In genomic region chr12:3669971-3670381, GRCm38 (mm10) we compare ENCODE assay signal across 22 mouse cellular contexts.
DNase-seq lines count a peak whose midpoint lies in the region; ATAC-seq and TF ChIP-seq lines count a peak whose summit lies in the region.
"Had no signal": no experiment of that assay in that cellular context is flagged by ENCODE, and none has a peak within 500 bp of the region (broad histone marks: within the 10 kb centered on the region; RNA-seq: fewer than 3 reads in every experiment).

No protein-coding gene starts in this region.

- H3K4me1 ChIP-seq in lung, postnatal 0 days (ENCODE audit: insufficient read depth, low read depth, low read length): no peaks in the 10 kb centered on the region
- no peaks in the 10 kb centered on the region for H3K4me1 ChIP-seq in kidney, embryonic 15.5 days
- H3K4me1 ChIP-seq: embryonic facial prominence, embryonic 13.5 days; forebrain, embryonic 15.5 days; stomach, embryonic 15.5 days had no signal

- H3K4me3 ChIP-seq in lung, postnatal 0 days (ENCODE audit: low read depth, low read length): no peak overlapping the region
- H3K4me3 ChIP-seq in kidney, embryonic 15.5 days (replicated peaks): no peak overlapping the region
- H3K4me3 ChIP-seq: embryonic facial prominence, embryonic 13.5 days; forebrain, embryonic 15.5 days; heart, embryonic 10.5 days; hindbrain, embryonic 15.5 days; stomach, embryonic 15.5 days had no signal

- ATAC-seq in lung, postnatal 0 days: peak; percentile 52
- ATAC-seq in kidney, embryonic 15.5 days (replicated peaks; ENCODE audit: low FRiP score): no peak
- ATAC-seq: CD4-positive, CD25-positive, alpha-beta regulatory T cell, adult 4 months; forebrain, embryonic 15.5 days; intestine, postnatal 0 days; liver, postnatal 0 days had no signal

- no peaks in the 10 kb centered on the region for H3K9me3 ChIP-seq in lung, postnatal 0 days (ENCODE audit: low read length)
- no peaks in the 10 kb centered on the region for H3K9me3 ChIP-seq in kidney, embryonic 15.5 days (replicated peaks)
- H3K9me3 ChIP-seq: embryonic facial prominence, embryonic 13.5 days; forebrain, embryonic 15.5 days; heart, embryonic 10.5 days; hindbrain, embryonic 15.5 days; stomach, embryonic 15.5 days had no signal

- H3K27ac ChIP-seq in lung, postnatal 0 days (ENCODE audit: low read length): no peak overlapping the region
- H3K27ac ChIP-seq in kidney, embryonic 15.5 days: no peak overlapping the region
- H3K27ac ChIP-seq: embryonic facial prominence, embryonic 13.5 days; forebrain, embryonic 15.5 days; heart, embryonic 10.5 days; hindbrain, embryonic 15.5 days; stomach, embryonic 15.5 days had no signal

- WGBS in lung, postnatal 0 days: 22% methylated on average over 5 of the region's 5 CpGs
- 41% methylated on average over 5 of the region's 5 CpGs for WGBS in kidney, embryonic 15.5 days

- no peaks in the 10 kb centered on the region for H3K36me3 ChIP-seq in lung, postnatal 0 days (ENCODE audit: insufficient read depth, low read length)
- peaks cover 6% of the 10 kb centered on the region; the same call in 1 of the 2 replicates for H3K36me3 ChIP-seq in kidney, embryonic 15.5 days
- H3K36me3 ChIP-seq: forebrain, embryonic 15.5 days; stomach, embryonic 15.5 days had no signal

- peak; percentile 28 for DNase-seq in embryo, embryonic 10 days (ENCODE audit: low spot score)
- no peak for DNase-seq in embryo, embryonic 9.5 days (ENCODE audit: extremely low spot score)
- peak; percentile 51 for DNase-seq in lung, postnatal 0 days (ENCODE audit: low spot score)
- no peak for DNase-seq in lung, postnatal 4 days
- DNase-seq in adipocyte (ENCODE audit: low spot score): peak; percentile 54
- DNase-seq in hindlimb bud, embryonic 11.5 days (ENCODE audit: extremely low spot score, low read depth, low spot score): peak; percentile 18
- no peak for DNase-seq in kidney, postnatal 4 days
- DNase-seq: adrenal gland, postnatal 25 days; cerebellum, adult 11 months; cerebellum, postnatal 25 days; layer of hippocampus, postnatal 36 days; liver, postnatal 0 days; right cerebral cortex, postnatal 14 days; thymus, adult 2 months had no signal

- no peak overlapping the region for H3K4me2 ChIP-seq in lung, postnatal 0 days (replicated peaks; ENCODE audit: low read depth, low read length)
- H3K4me2 ChIP-seq in kidney, embryonic 15.5 days: no peak overlapping the region
- H3K4me2 ChIP-seq: embryonic facial prominence, embryonic 13.5 days; forebrain, embryonic 15.5 days; hindbrain, embryonic 15.5 days; stomach, embryonic 15.5 days had no signal

- no peaks in the 10 kb centered on the region for H3K27me3 ChIP-seq in lung, postnatal 0 days (replicated peaks; ENCODE audit: insufficient read depth, low read length)
- H3K27me3 ChIP-seq in kidney, embryonic 15.5 days: no peaks in the 10 kb centered on the region
- H3K27me3 ChIP-seq: embryonic facial prominence, embryonic 13.5 days; forebrain, embryonic 15.5 days; hindbrain, embryonic 15.5 days; stomach, embryonic 15.5 days had no signal

- TF ChIP-seq CTCF in lung, postnatal 0 days (IDR thresholded peaks at IDR 0.05): no peak

- H3K9ac ChIP-seq in lung, postnatal 0 days (replicated peaks; ENCODE audit: low read depth): no peak overlapping the region
- H3K9ac ChIP-seq in kidney, embryonic 15.5 days: no peak overlapping the region
- H3K9ac ChIP-seq: embryonic facial prominence, embryonic 13.5 days; forebrain, embryonic 15.5 days; hindbrain, embryonic 15.5 days; liver, postnatal 0 days; stomach, embryonic 15.5 days had no signal

- no peak for TF ChIP-seq EP300 in lung, postnatal 0 days (IDR thresholded peaks at IDR 0.05)

Comparison
In these comparisons a context has a peak if more than half of its experiments do, and no peak if none do; other contexts are left out.
1. DNase-seq: peak in embryo, embryonic 10 days (single experiment), lung, postnatal 0 days (single experiment), adipocyte (single experiment) and hindlimb bud, embryonic 11.5 days (single experiment); none in embryo, embryonic 9.5 days (single experiment), lung, postnatal 4 days (0 of 2) and kidney, postnatal 4 days (0 of 2).